Mouse (Mus musculus) lung, embryonic 14.5 days (tissue): Measurements from ENCODE around the gene Naa10. TPM values are rescaled to one million over a fixed set of nuclear protein-coding genes. Genes with fewer than 3 reads are reported as not detected.

Experiments
- ATAC-seq: fragments of 200-750 bp; cut with Nextera tagmentation; 2 replicates; pipeline ENCODE4 v1.8.0; 2017; ENCODE audit warnings: mild to moderate bottlenecking, moderate TSS enrichment, moderate library complexity; ENCODE audit not compliant: insufficient read depth
- DNase-seq: peaks from one replicate; pipeline ENCODE4 v3.0.0-alpha.2; 2015
- H3K27ac ChIP-seq: fragments of 300-500 bp; sonication (generic); 2 replicates; pipeline ENCODE4 v1.5.1; 2014; ENCODE audit warnings: low read depth, mild to moderate bottlenecking, moderate library complexity
- H3K27me3 ChIP-seq: fragments of 300-500 bp; sonication (generic); 2 replicates; pipeline ENCODE4 v1.6.1; 2014; ENCODE audit warnings: low read length, control low read depth; ENCODE audit not compliant: insufficient read depth
- H3K36me3 ChIP-seq: fragments of 300-500 bp; sonication (generic); 2 replicates; pipeline ENCODE4 v1.6.1; 2014; ENCODE audit warnings: control low read depth; ENCODE audit not compliant: insufficient read depth
- H3K4me1 ChIP-seq: fragments of 300-500 bp; sonication (generic); 2 replicates; pipeline ENCODE4 v1.6.1; 2014; ENCODE audit warnings: antibody characterized with exemption, control low read depth; ENCODE audit not compliant: insufficient read depth
- H3K4me2 ChIP-seq: fragments of 300-500 bp; sonication (generic); 2 replicates; pipeline ENCODE4 v1.6.1; 2014; ENCODE audit warnings: mild to moderate bottlenecking
- H3K4me3 ChIP-seq: fragments of 300-500 bp; sonication (generic); 2 replicates; pipeline ENCODE4 v1.5.1; 2014; ENCODE audit warnings: low read depth, low read length
- H3K9ac ChIP-seq: fragments of 300-500 bp; sonication (generic); 2 replicates; pipeline ENCODE4 v1.6.1; 2014
- H3K9me3 ChIP-seq: fragments of 300-500 bp; sonication (generic); 2 replicates; pipeline ENCODE4 v1.6.1; 2016; ENCODE audit warnings: low read depth, low read length, control low read depth
- CTCF ChIP-seq: IDR thresholded peaks from 2 replicates; pipeline ENCODE4 v1.5.1; 2016; ENCODE audit warnings: antibody characterized with exemption, low read depth
- WGBS: fragments of 180-500 bp; shearing (Covaris S2); extraction: QIAGEN DNeasy Blood & Tissue Kit; methylation state at CpG from one replicate; pipeline ENCODE4 v1.1.7; 2014; 5-methylcytosine and 5-hydroxymethylcytosine counted together
- polyA plus RNA-seq: library from polyadenylated mRNA; unstranded; fragments of >200 nt; fragmentation: Nextera tagmentation; extraction: Ambion mirVana; gene quantifications from 2 replicates; pipeline ENCODE4 v1.2.1, GENCODE M21; 2014

The Naa10 gene
- polyA plus RNA-seq, 1 experiment from 2014 or later, result 146 TPM

DNA sequence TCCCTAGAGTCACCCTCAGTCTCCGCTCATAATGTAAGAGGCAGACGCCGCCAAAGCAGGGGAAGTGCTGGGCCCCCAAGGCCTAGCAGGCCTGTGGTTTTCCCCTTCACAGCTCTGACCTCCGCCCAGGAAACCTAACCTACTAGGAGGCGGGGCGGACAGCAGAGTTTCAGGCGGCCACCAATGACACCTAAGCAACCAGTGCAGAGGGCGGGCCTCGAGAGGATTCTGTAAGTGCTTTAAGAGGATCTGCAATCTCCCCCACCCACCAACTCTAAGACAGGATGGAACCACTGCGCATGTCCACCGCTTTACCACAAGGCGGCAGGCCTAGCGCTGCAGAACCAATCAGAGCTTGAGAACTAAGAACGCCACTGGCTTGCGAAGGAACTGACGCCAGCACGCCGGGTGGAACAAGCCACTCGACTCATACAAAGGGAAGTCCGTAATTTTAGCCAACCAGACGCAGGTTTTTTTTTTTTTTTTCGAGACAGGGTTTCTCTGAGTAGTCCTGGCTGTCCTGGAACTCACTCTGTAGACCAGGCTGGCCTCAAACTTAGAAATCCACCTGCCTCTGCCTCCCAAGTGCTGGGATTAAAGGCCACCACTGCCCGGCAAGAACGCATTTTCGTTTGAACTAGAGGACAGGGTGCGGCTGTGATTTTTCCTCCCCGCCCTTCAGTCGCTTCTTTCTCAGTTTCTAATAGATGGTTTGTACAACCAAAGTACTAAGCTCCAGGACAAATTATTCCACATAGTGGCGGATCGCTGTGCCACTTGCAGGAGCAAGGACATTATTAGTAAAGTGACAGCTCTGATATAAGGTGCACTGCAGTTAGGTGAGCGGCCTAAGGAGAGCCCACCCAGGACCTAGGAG lies 6.7 kb downstream of the Naa10 start:
- peak; percentile 97 for ATAC-seq
- TF ChIP-seq CTCF, result peak; percentile 66
- peak overlapping the region; percentile 12; the same call in 1 of the 2 replicates for H3K4me3 ChIP-seq

DNA sequence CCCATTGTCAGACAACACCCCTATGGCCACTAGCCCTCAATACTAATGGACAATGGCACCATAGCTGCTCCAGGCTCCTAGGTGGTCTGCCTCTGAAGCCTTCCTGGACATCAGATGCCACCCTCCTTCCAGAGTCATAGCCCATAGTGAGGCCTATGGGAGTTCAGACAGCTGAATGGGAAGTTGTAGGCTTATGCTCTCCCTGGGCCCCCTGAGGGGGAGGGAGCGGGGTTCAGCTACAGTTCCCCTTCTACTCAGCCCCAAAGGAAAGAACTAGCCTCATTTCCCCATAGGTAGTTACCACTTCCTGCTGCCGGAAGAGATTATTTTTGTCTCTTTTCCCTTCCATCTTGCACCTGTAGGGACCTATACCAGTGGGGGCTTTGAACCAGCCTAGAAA lies 10.2 kb downstream of the Naa10 start:
- Histone ChIP-seq H3K4me1 (no peaks in the 10 kb centered on the region), H3K4me2 (peak overlapping the region; percentile 51; the same call in 1 of the 2 replicates), H3K9ac (no peak overlapping the region), H3K27me3 (no peaks in the 10 kb centered on the region), H3K36me3 (no peaks in the 10 kb centered on the region), H3K4me3 (no peak overlapping the region), H3K9me3 (no peaks in the 10 kb centered on the region), H3K27ac (no peak overlapping the region)
- TF ChIP-seq CTCF, result no peak
- 84% methylated on average over 2 of the region's 2 CpGs for WGBS
- no peak for ATAC-seq
- no peak for DNase-seq

More for the DNA sequence above, 6.7 kb downstream of the Naa10 start:
- Histone ChIP-seq H3K4me1 (no peaks in the 10 kb centered on the region), H3K9ac (peak overlapping the region; percentile 6; the same call in 1 of the 2 replicates), H3K9me3 (no peaks in the 10 kb centered on the region), H3K27me3 (no peaks in the 10 kb centered on the region), H3K36me3 (peaks cover 29% of the 10 kb centered on the region; the same call in 1 of the 2 replicates), H3K4me2 (peak overlapping the region; percentile 55), H3K27ac (peak overlapping the region; percentile 84)
- peak; percentile 95 for DNase-seq
- WGBS, result 21% methylated on average over 31 of the region's 31 CpGs

- H3K4me3 ChIP-seq, result 0 out of 2 replicates have a peak overlapping the region, but pooled peaks have one; percentile 9
- ATAC-seq (no peak), DNase-seq (no peak)
- H3K9ac ChIP-seq, result no peak overlapping the region
- H3K36me3 ChIP-seq, result no peaks in the 10 kb centered on the region
- no peak overlapping the region for H3K27ac ChIP-seq
- peak overlapping the region; percentile 51 for H3K4me2 ChIP-seq
- H3K27me3 ChIP-seq, result no peaks in the 10 kb centered on the region
- no peaks in the 10 kb centered on the region for H3K9me3 ChIP-seq
- no peak for TF ChIP-seq CTCF
- WGBS, result 27% methylated on average over 26 of the region's 26 CpGs
- no peaks in the 10 kb centered on the region for H3K4me1 ChIP-seq
Observed at GRCm38 (mm10) chrX:73911156-73911555, 10.6 kb downstream of the Naa10 start.

DNA sequence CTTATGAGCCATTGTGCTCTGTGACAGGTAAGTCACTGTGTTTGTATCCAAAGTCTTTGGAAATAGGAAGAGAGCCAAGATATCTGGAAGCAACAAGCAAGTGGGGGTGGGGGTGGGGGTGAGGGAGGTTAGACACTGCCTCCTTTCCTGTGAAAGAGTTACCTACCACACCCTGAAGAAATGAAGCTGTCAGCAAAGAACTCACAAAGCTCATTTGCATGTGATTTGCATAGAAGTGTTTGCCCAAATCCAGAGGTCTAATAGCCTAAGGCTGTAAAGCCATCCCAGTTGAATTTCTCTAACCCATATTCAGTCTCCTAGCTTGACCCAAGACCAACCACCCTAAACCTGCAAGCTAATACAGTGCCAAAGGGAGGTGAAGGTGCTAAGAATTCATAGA lies 11.3 kb downstream of the Naa10 start:
- no peak for DNase-seq
- Histone ChIP-seq H3K27me3 (no peaks in the 10 kb centered on the region), H3K36me3 (no peaks in the 10 kb centered on the region), H3K27ac (no peak overlapping the region), H3K9me3 (no peaks in the 10 kb centered on the region), H3K9ac (no peak overlapping the region), H3K4me1 (no peaks in the 10 kb centered on the region), H3K4me2 (peak overlapping the region; percentile 51; the same call in 1 of the 2 replicates), H3K4me3 (0 out of 2 replicates have a peak overlapping the region, but pooled peaks have one; percentile 9)
- TF ChIP-seq CTCF, result no peak
- ATAC-seq, result no peak

DNA sequence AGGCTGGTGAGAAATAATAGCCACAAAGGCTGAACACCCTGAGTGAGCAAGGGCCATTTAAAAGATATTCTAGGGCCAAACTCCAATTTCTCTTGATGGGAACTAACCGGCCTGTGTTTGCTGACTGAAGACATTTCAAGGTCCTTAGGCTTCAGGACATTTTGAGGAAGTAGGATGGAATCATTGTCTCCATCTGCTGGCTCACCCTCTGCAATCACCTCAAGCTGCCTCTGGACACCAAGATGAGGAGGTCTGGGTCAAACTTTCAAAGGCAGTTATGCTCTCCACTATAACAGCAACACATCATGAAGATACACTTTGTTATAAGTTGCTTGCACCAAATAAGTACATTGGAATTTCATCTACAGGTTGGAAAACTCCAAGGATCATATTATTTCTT lies 11.7 kb downstream of the Naa10 start:
- Histone ChIP-seq H3K4me3 (no peak overlapping the region), H3K4me2 (no peak overlapping the region), H3K36me3 (no peaks in the 10 kb centered on the region), H3K9me3 (no peaks in the 10 kb centered on the region), H3K27ac (no peak overlapping the region), H3K4me1 (no peaks in the 10 kb centered on the region), H3K9ac (no peak overlapping the region), H3K27me3 (no peaks in the 10 kb centered on the region)
- TF ChIP-seq CTCF, result no peak
- 78% methylated on average over 1 of the region's 1 CpGs for WGBS
- no peak for ATAC-seq
- DNase-seq, result no peak

- Histone ChIP-seq H3K4me1 (no peaks in the 10 kb centered on the region), H3K27me3 (no peaks in the 10 kb centered on the region), H3K9me3 (no peaks in the 10 kb centered on the region), H3K9ac (no peak overlapping the region), H3K4me2 (no peak overlapping the region), H3K4me3 (no peak overlapping the region), H3K36me3 (no peaks in the 10 kb centered on the region), H3K27ac (no peak overlapping the region)
- ATAC-seq, result no peak
- 62% methylated on average over 3 of the region's 3 CpGs for WGBS
- DNase-seq, result no peak
- TF ChIP-seq CTCF, result 0 out of 2 replicates have a peak, but pooled peaks have one; percentile 32
Observed at GRCm38 (mm10) chrX:73897959-73898358, 23.8 kb downstream of the Naa10 start.

DNA sequence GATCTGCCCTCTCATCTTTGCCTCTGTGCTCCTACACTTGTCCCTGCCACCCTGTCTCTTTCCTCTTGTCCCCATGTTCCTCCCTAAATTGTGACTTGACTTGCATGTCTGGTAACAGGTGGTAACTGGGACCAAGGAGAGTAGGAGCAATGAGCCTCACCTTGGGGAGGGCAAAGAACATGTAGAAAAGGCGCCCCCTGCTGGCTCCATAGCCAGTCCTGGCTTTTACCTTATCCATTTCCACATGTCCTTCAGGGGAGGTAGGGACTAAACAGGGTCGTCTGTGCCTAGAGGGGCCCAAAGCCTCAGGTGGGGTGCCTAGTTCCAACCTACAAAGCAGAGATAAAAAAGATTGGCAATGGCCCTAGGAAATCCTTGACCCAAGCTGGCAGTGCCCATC lies 26.0 kb downstream of the Naa10 start, which contains the start of gene L1cam:
Gene L1cam (minus strand): TSS at position 387 of the 400 bp plus-strand sequence.
- peak; percentile 54 for TF ChIP-seq CTCF
- H3K27me3 ChIP-seq, result no peaks in the 10 kb centered on the region
- DNase-seq, result peak; percentile 44
- no peak within 1 kb of the TSS for H3K4me3 ChIP-seq
- H3K36me3 ChIP-seq, result no peaks in the 10 kb centered on the region
- H3K27ac ChIP-seq, result no peak within 1 kb of the TSS
- H3K9ac ChIP-seq, result no peak within 1 kb of the TSS
- no peaks in the 10 kb centered on the region for H3K4me1 ChIP-seq
- no peaks in the 10 kb centered on the region for H3K9me3 ChIP-seq
- no peak for ATAC-seq
- no peak within 1 kb of the TSS for H3K4me2 ChIP-seq
- WGBS, result 0% methylated on average over 2 of the region's 2 CpGs
